Mouse (Mus musculus) cerebellum, adult 2 months (tissue): ENCODE results near the gene Gm21119.
"Not testable (repeated sequence)": the region's sequence is repeated elsewhere in the genome, so short reads cannot be mapped to it uniquely, and the experiment has no call there.

Experiments
- CTCF ChIP-seq: fragments of 200-500 bp; IDR thresholded peaks from 2 replicates; pipeline ENCODE4 v1.5.1; 2011; ENCODE audit warnings: low read depth, mild to moderate bottlenecking, control low read depth, low read length, moderate library complexity, borderline replicate concordance; ENCODE audit not compliant: insufficient read depth
- POLR2A ChIP-seq: fragments of 200-500 bp; IDR thresholded peaks from 2 replicates; pipeline ENCODE4 v1.6.1; 2011; ENCODE audit warnings: low read length, control low read depth, borderline replicate concordance; ENCODE audit not compliant: insufficient read depth

- not testable (repeated sequence) for TF ChIP-seq CTCF, POLR2A
Measured at GRCm38 (mm10) chr8:20588268-20589177, 26.2 kb upstream of the Gm21119 start.
